In genomic region chr3:105891141-105891540, GRCm38 (mm10) we compare ENCODE assay signal across 16 mouse cellular contexts. TPM values are rescaled to one million over a fixed set of nuclear protein-coding genes. Genes with fewer than 3 reads are reported as not detected.
DNase-seq lines count a peak whose midpoint lies in the region; ATAC-seq and TF ChIP-seq lines count a peak whose summit lies in the region.
"Had no signal": no experiment of that assay in that cellular context is flagged by ENCODE, and none has a peak within 500 bp of the region (broad histone marks: within the 10 kb centered on the region; RNA-seq: fewer than 3 reads in every experiment).

No protein-coding gene starts in this region.

- no peak overlapping the region for H3K4me3 ChIP-seq in heart, postnatal 0 days (ENCODE audit: low read depth, low read length)
- no peak overlapping the region for H3K4me3 ChIP-seq in stomach, embryonic 14.5 days (ENCODE audit: low read depth, low read length)
- no peak overlapping the region for H3K4me3 ChIP-seq in stomach, postnatal 0 days (ENCODE audit: low read depth, low read length)
- H3K4me3 ChIP-seq in bone marrow macrophage, adult 2 months (ENCODE audit: insufficient read depth, low read length) = peak overlapping the region; percentile 24; the same call in 1 of the 2 replicates
- H3K4me3 ChIP-seq in stomach, embryonic 15.5 days (replicated peaks) = no peak overlapping the region
- H3K4me3 ChIP-seq: hindbrain, embryonic 10.5 days; limb, embryonic 10.5 days; midbrain, embryonic 13.5 days had no signal

- WGBS in heart, postnatal 0 days = 62% methylated on average over 3 of the region's 3 CpGs
- 65% methylated on average over 3 of the region's 3 CpGs for WGBS in stomach, embryonic 14.5 days
- WGBS in stomach, postnatal 0 days = 63% methylated on average over 3 of the region's 3 CpGs
- WGBS in stomach, embryonic 15.5 days = 63% methylated on average over 3 of the region's 3 CpGs

- peaks cover 35% of the 10 kb centered on the region for H3K4me1 ChIP-seq in heart, postnatal 0 days (ENCODE audit: control insufficient read depth, insufficient read depth)
- peaks cover 22% of the 10 kb centered on the region for H3K4me1 ChIP-seq in stomach, embryonic 14.5 days (ENCODE audit: control insufficient read depth, insufficient read depth, low read length)
- H3K4me1 ChIP-seq in stomach, postnatal 0 days (replicated peaks; ENCODE audit: control insufficient read depth, insufficient read depth) = peaks cover 11% of the 10 kb centered on the region
- H3K4me1 ChIP-seq in bone marrow macrophage, adult 2 months (ENCODE audit: control insufficient read depth, insufficient read depth, low read length) = peaks cover 46% of the 10 kb centered on the region
- peaks cover 20% of the 10 kb centered on the region for H3K4me1 ChIP-seq in stomach, embryonic 15.5 days
- H3K4me1 ChIP-seq: midbrain, embryonic 13.5 days had no signal

- no peak for ATAC-seq in heart, postnatal 0 days (ENCODE audit: insufficient read depth, low read depth)
- no peak for ATAC-seq in stomach, embryonic 14.5 days (ENCODE audit: insufficient number of reproducible peaks, insufficient read depth, low FRiP score, low read depth)
- no peak for ATAC-seq in stomach, postnatal 0 days (ENCODE audit: low FRiP score, low TSS enrichment)
- no peak for ATAC-seq in stomach, embryonic 15.5 days (ENCODE audit: insufficient read depth, low FRiP score, low read depth)
- ATAC-seq: forebrain, embryonic 16.5 days; midbrain, embryonic 13.5 days had no signal

- H3K9ac ChIP-seq in heart, postnatal 0 days (replicated peaks; ENCODE audit: low read depth, low read length) = no peak overlapping the region
- H3K9ac ChIP-seq in stomach, embryonic 14.5 days (replicated peaks; ENCODE audit: low read depth, low read length) = no peak overlapping the region
- H3K9ac ChIP-seq in stomach, postnatal 0 days (ENCODE audit: low read length) = no peak overlapping the region
- H3K9ac ChIP-seq in stomach, embryonic 15.5 days = no peak overlapping the region
- H3K9ac ChIP-seq: midbrain, embryonic 13.5 days had no signal

- no peak for TF ChIP-seq EP300 in heart, postnatal 0 days (IDR thresholded peaks at IDR 0.05; ENCODE audit: low read depth)
- TF ChIP-seq EP300 in stomach, postnatal 0 days (optimal IDR thresholded peaks at IDR 0.05) = no peak

- no peak for TF ChIP-seq CTCF in heart, postnatal 0 days (IDR thresholded peaks at IDR 0.05; ENCODE audit: low read depth)
- TF ChIP-seq CTCF in stomach, postnatal 0 days (IDR thresholded peaks at IDR 0.05; ENCODE audit: low read depth) = no peak
- no peak for TF ChIP-seq CTCF in bone marrow macrophage, adult 2 months (IDR thresholded peaks at IDR 0.05; ENCODE audit: low read depth, low read length)

- H3K27me3 ChIP-seq in heart, postnatal 0 days (ENCODE audit: control insufficient read depth, insufficient read depth, low read length) = no peaks in the 10 kb centered on the region
- no peaks in the 10 kb centered on the region for H3K27me3 ChIP-seq in stomach, embryonic 14.5 days (ENCODE audit: control insufficient read depth, insufficient read depth, low read length)
- no peaks in the 10 kb centered on the region for H3K27me3 ChIP-seq in stomach, postnatal 0 days (ENCODE audit: control insufficient read depth, insufficient read depth, low read length)
- H3K27me3 ChIP-seq in stomach, embryonic 15.5 days (replicated peaks) = no peaks in the 10 kb centered on the region
- H3K27me3 ChIP-seq: midbrain, embryonic 13.5 days had no signal

- H3K4me2 ChIP-seq in heart, postnatal 0 days (ENCODE audit: low read depth, low read length) = no peak overlapping the region
- no peak overlapping the region for H3K4me2 ChIP-seq in stomach, embryonic 14.5 days (replicated peaks; ENCODE audit: low read depth, low read length)
- no peak overlapping the region for H3K4me2 ChIP-seq in stomach, postnatal 0 days (replicated peaks; ENCODE audit: low read depth)
- no peak overlapping the region for H3K4me2 ChIP-seq in stomach, embryonic 15.5 days
- H3K4me2 ChIP-seq: midbrain, embryonic 13.5 days had no signal

- no peak for TF ChIP-seq POLR2A in bone marrow macrophage, adult 2 months (IDR thresholded peaks at IDR 0.05; ENCODE audit: borderline replicate concordance, low read depth, low read length)

- H3K9me3 ChIP-seq in heart, postnatal 0 days (replicated peaks; ENCODE audit: control insufficient read depth, low read length) = no peaks in the 10 kb centered on the region
- no peaks in the 10 kb centered on the region for H3K9me3 ChIP-seq in stomach, embryonic 14.5 days (ENCODE audit: control insufficient read depth, low read depth, low read length)
- H3K9me3 ChIP-seq in stomach, postnatal 0 days (ENCODE audit: control insufficient read depth, low read length) = no peaks in the 10 kb centered on the region
- H3K9me3 ChIP-seq in stomach, embryonic 15.5 days = no peaks in the 10 kb centered on the region
- H3K9me3 ChIP-seq: hindbrain, embryonic 10.5 days; limb, embryonic 10.5 days; midbrain, embryonic 13.5 days had no signal

- H3K27ac ChIP-seq in heart, postnatal 0 days (ENCODE audit: low read depth) = peak overlapping the region; percentile 3
- peak overlapping the region; percentile 10; the same call in 1 of the 2 replicates for H3K27ac ChIP-seq in stomach, embryonic 14.5 days (ENCODE audit: low read length)
- no peak overlapping the region for H3K27ac ChIP-seq in stomach, postnatal 0 days (replicated peaks)
- peak overlapping the region; percentile 96 for H3K27ac ChIP-seq in bone marrow macrophage, adult 2 months (ENCODE audit: insufficient read depth, low read depth, low read length)
- H3K27ac ChIP-seq in stomach, embryonic 15.5 days = 0 out of 2 replicates have a peak overlapping the region, but pooled peaks have one; percentile 26
- H3K27ac ChIP-seq: hindbrain, embryonic 10.5 days; limb, embryonic 10.5 days; midbrain, embryonic 13.5 days had no signal

- intact Hi-C loops in heart, postnatal 14 days (cut with DNase I) = loop anchor here (2.0 kb wide), 1 partner anchor 88 kb away; no protein-coding TSS in a partner anchor

- DNase-seq in heart, postnatal 0 days (ENCODE audit: low spot score) = no peak
- DNase-seq in heart, postnatal 14 days = no peak
- no peak for DNase-seq in stomach, postnatal 0 days (ENCODE audit: low spot score)
- no peak for DNase-seq in adrenal gland, adult 18-20 months (ENCODE audit: low spot score in 2 of 2)
- DNase-seq: adrenal gland, postnatal 25 days; cerebellum, adult 11-12 months; gastrocnemius, postnatal 10 days had no signal

- no peaks in the 10 kb centered on the region for H3K36me3 ChIP-seq in heart, postnatal 0 days (replicated peaks; ENCODE audit: control insufficient read depth, insufficient read depth, low read length)
- no peaks in the 10 kb centered on the region for H3K36me3 ChIP-seq in stomach, embryonic 14.5 days (ENCODE audit: control insufficient read depth, insufficient read depth, low read length)
- no peaks in the 10 kb centered on the region for H3K36me3 ChIP-seq in stomach, postnatal 0 days (ENCODE audit: control insufficient read depth, insufficient read depth, low read length)
- H3K36me3 ChIP-seq in stomach, embryonic 15.5 days = no peaks in the 10 kb centered on the region
- H3K36me3 ChIP-seq: hindbrain, embryonic 10.5 days; limb, embryonic 10.5 days; midbrain, embryonic 13.5 days had no signal

RNA-seq across cellular contexts. Expression of gene Tmigd3, which starts 20.4 kb away (rescaled TPM):
- not detected in 2 replicates for total RNA-seq in heart, postnatal 0 days (2014; rRNA removed; ENCODE audit: low replicate concordance)
- polyA plus RNA-seq in heart, postnatal 0 days (2015; fragmentation: Nextera tagmentation; extraction: Ambion mirVana) = 0.33 and 0.44 TPM in 2 replicates
- under 1 TPM in 1 of 2 experiments, not detected in 1; 0.24 TPM for total RNA-seq in heart, postnatal 14 days (2021)
- polyA plus RNA-seq in stomach, embryonic 14.5 days (2014; fragmentation: Nextera tagmentation; extraction: Ambion mirVana) = not detected in 2 replicates
- 0.17 and 0.36 TPM in 2 replicates for polyA plus RNA-seq in stomach, postnatal 0 days (2015; fragmentation: Nextera tagmentation; extraction: Ambion mirVana)
- polyA plus RNA-seq in bone marrow macrophage, adult 2 months (2012; ENCODE audit: insufficient read depth, insufficient read length, missing spikeins) = 1.1 TPM in 1 of 2 replicates, not detected in the other
- 0.45 and 0.46 TPM in 2 replicates for polyA plus RNA-seq in stomach, embryonic 15.5 days (2015; fragmentation: Nextera tagmentation; extraction: Ambion mirVana)
- not detected for total RNA-seq in adrenal gland, adult 18-20 months (2021)
- total RNA-seq: adrenal gland, postnatal 25 days had no signal
- polyA plus RNA-seq: forebrain, embryonic 16.5 days; hindbrain, embryonic 10.5 days; limb, embryonic 10.5 days; lung, embryonic 16.5 days; midbrain, embryonic 13.5 days; neural tube, embryonic 11.5 days had no signal

RNA-seq across cellular contexts. Expression of gene Adora3, which starts 20.5 kb away (rescaled TPM):
- total RNA-seq in heart, postnatal 0 days (2014; rRNA removed; ENCODE audit: low replicate concordance) = not detected in 2 replicates
- polyA plus RNA-seq in heart, postnatal 0 days (2015; fragmentation: Nextera tagmentation; extraction: Ambion mirVana) = 0.14 and 0.21 TPM in 2 replicates
- under 1 TPM in 1 of 2 experiments, not detected in 1; 0.24 TPM for total RNA-seq in heart, postnatal 14 days (2021)
- 0.33 TPM in 1 of 2 replicates, not detected in the other for polyA plus RNA-seq in stomach, embryonic 14.5 days (2014; fragmentation: Nextera tagmentation; extraction: Ambion mirVana)
- polyA plus RNA-seq in stomach, postnatal 0 days (2015; fragmentation: Nextera tagmentation; extraction: Ambion mirVana) = 0.34 and 0.47 TPM in 2 replicates
- 2.6 and 2.7 TPM in 2 replicates for polyA plus RNA-seq in bone marrow macrophage, adult 2 months (2012; ENCODE audit: insufficient read depth, insufficient read length, missing spikeins)
- polyA plus RNA-seq in stomach, embryonic 15.5 days (2015; fragmentation: Nextera tagmentation; extraction: Ambion mirVana) = 0.71 and 0.82 TPM in 2 replicates
- under 1 TPM; 0.33 to 0.80 TPM for total RNA-seq in adrenal gland, adult 18-20 months (2021)
- total RNA-seq: adrenal gland, postnatal 25 days had no signal

RNA-seq across cellular contexts. Expression of gene I830077J02Rik, which starts 41.3 kb away (rescaled TPM):
- 0.04 TPM in 1 of 2 replicates, not detected in the other for total RNA-seq in heart, postnatal 0 days (2014; rRNA removed; ENCODE audit: low replicate concordance)
- polyA plus RNA-seq in heart, postnatal 0 days (2015; fragmentation: Nextera tagmentation; extraction: Ambion mirVana) = 0.82 and 0.88 TPM in 2 replicates
- total RNA-seq in heart, postnatal 14 days (2021) = under 1 TPM; 0.81 to 0.88 TPM
- 1.2 and 1.5 TPM in 2 replicates for polyA plus RNA-seq in stomach, embryonic 14.5 days (2014; fragmentation: Nextera tagmentation; extraction: Ambion mirVana)
- polyA plus RNA-seq in stomach, postnatal 0 days (2015; fragmentation: Nextera tagmentation; extraction: Ambion mirVana) = 0.63 and 1.2 TPM in 2 replicates
- polyA plus RNA-seq in bone marrow macrophage, adult 2 months (2012; ENCODE audit: insufficient read depth, insufficient read length, missing spikeins) = 16.9 and 17.2 TPM in 2 replicates
- 1.4 and 2.1 TPM in 2 replicates for polyA plus RNA-seq in stomach, embryonic 15.5 days (2015; fragmentation: Nextera tagmentation; extraction: Ambion mirVana)
- 1 to 10 TPM; 1.0 to 1.2 TPM for total RNA-seq in adrenal gland, adult 18-20 months (2021)
- polyA plus RNA-seq: forebrain, embryonic 16.5 days had no signal
